Mouse (Mus musculus) lung, embryonic 16.5 days (tissue): ENCODE data around the gene Ripor2. TPM values are rescaled to one million over a fixed set of nuclear protein-coding genes. Genes with fewer than 3 reads are reported as not detected.

Experiments used
- ATAC-seq: fragments of 200-750 bp; cut with Nextera tagmentation; 2 replicates; pipeline ENCODE4 v1.8.0; 2017; ENCODE audit warnings: low read depth, mild to moderate bottlenecking, moderate library complexity
- H3K27ac ChIP-seq: fragments of 300-500 bp; sonication (generic); 2 replicates; pipeline ENCODE4 v1.5.1; 2014; ENCODE audit warnings: mild to moderate bottlenecking, control low read depth, low read length
- H3K27me3 ChIP-seq: fragments of 300-500 bp; sonication (generic); 2 replicates; pipeline ENCODE4 v1.6.1; 2014; ENCODE audit warnings: low read depth, low read length, mixed read lengths; ENCODE audit not compliant: control insufficient read depth, insufficient read depth
- H3K36me3 ChIP-seq: fragments of 300-500 bp; sonication (generic); 2 replicates; pipeline ENCODE4 v1.6.1; 2014; ENCODE audit warnings: low read length; ENCODE audit not compliant: control insufficient read depth, insufficient read depth
- H3K4me1 ChIP-seq: fragments of 300-500 bp; sonication (generic); replicated peaks from 2 replicates; pipeline ENCODE4 v1.6.1; 2014; ENCODE audit warnings: low read length, mixed read lengths; ENCODE audit not compliant: control insufficient read depth, insufficient read depth
- H3K4me2 ChIP-seq: fragments of 300-500 bp; sonication (generic); 2 replicates; pipeline ENCODE4 v1.6.1; 2014; ENCODE audit warnings: low read depth, low read length, control low read depth
- H3K4me3 ChIP-seq: fragments of 300-500 bp; sonication (generic); 2 replicates; pipeline ENCODE4 v1.5.1; 2014; ENCODE audit warnings: mild to moderate bottlenecking, low read length, control low read depth
- H3K9ac ChIP-seq: fragments of 300-500 bp; sonication (generic); 2 replicates; pipeline ENCODE4 v1.6.1; 2014; ENCODE audit warnings: low read length, control low read depth
- H3K9me3 ChIP-seq: fragments of 300-500 bp; sonication (generic); 2 replicates; pipeline ENCODE4 v1.6.1; 2016; ENCODE audit warnings: low read length; ENCODE audit not compliant: control insufficient read depth
- WGBS: fragments of 180-500 bp; shearing (Covaris S2); extraction: QIAGEN DNeasy Blood & Tissue Kit; methylation state at CpG from one replicate; pipeline ENCODE4 v1.1.7; 2014; 5-methylcytosine and 5-hydroxymethylcytosine counted together
- polyA plus RNA-seq: library from polyadenylated mRNA; unstranded; fragments of >200 nt; fragmentation: Nextera tagmentation; extraction: Ambion mirVana; gene quantifications from 2 replicates; pipeline ENCODE4 v1.2.1, GENCODE M21; 2015

Ripor2 gene
- polyA plus RNA-seq, 1 experiment from 2014 or later: 4.3 TPM

DNA sequence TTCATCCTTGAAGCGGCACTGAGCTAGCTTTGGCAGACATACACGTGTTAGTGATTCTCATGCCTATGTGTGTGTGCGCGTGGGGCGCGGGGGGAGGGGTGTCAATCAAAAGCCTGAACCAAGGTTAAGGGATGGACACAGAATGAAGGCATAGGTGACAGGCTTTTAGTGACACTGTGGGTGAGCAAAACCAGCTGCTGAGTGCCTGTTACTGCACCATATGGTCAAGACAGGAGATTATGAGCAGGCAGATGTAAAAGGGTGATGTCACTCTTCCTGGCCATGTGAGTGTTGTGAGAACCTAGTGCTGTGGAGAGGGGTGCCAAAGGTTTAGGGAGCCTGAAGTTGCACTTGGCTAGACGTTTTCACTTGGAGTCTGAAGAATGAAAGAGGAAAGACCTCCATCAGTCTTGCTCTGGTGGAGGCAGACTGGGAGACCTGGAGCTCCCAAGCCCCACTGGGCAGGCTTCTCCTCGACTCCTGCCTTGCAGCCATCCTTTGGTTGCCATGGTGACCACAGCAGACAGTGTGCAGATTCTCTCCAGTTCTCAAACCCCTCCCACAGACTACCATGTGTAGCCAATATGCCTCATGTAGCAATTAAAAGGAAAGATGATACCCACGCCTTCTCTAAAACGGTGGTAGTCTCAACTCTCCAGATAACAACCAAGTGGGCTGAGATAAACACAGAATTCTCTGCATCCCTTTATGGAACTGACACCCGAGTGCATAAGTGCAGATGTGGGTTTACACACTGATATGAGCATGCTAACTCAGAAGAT lies 5.5 kb upstream of the Ripor2 start:
- no peak overlapping the region for H3K4me3 ChIP-seq
- 27% methylated on average over 11 of the region's 11 CpGs for WGBS
- H3K9me3 ChIP-seq: no peaks in the 10 kb centered on the region
- H3K27ac ChIP-seq: no peak overlapping the region
- H3K4me2 ChIP-seq: no peak overlapping the region
- peak; percentile 78 for ATAC-seq
- no peak overlapping the region for H3K9ac ChIP-seq
- no peaks in the 10 kb centered on the region for H3K4me1 ChIP-seq
- H3K36me3 ChIP-seq: no peaks in the 10 kb centered on the region
- no peaks in the 10 kb centered on the region for H3K27me3 ChIP-seq

DNA sequence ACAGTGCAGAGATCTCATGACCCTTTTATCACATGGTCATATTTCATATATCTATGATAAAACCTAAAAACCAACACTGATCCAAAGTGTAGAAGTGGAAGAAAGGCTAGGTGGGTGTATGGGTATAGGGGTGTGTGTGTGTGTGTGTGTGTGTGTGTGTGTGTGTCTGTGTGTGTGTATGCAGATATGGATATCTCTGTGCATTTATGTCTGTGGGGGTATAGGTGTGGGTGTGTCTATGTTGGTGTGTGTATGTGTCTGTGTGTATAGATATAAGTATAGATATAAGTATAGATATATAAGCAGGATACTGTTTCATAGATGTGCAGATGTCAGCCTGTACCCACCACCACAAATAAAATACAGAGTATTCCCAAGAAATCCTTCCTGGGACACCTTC lies 3.7 kb upstream of the Ripor2 start:
- Histone ChIP-seq H3K9me3 (no peaks in the 10 kb centered on the region), H3K4me2 (no peak overlapping the region), H3K27me3 (no peaks in the 10 kb centered on the region), H3K36me3 (no peaks in the 10 kb centered on the region), H3K4me3 (no peak overlapping the region), H3K4me1 (no peaks in the 10 kb centered on the region), H3K9ac (no peak overlapping the region), H3K27ac (no peak overlapping the region)
- no peak for ATAC-seq

DNA sequence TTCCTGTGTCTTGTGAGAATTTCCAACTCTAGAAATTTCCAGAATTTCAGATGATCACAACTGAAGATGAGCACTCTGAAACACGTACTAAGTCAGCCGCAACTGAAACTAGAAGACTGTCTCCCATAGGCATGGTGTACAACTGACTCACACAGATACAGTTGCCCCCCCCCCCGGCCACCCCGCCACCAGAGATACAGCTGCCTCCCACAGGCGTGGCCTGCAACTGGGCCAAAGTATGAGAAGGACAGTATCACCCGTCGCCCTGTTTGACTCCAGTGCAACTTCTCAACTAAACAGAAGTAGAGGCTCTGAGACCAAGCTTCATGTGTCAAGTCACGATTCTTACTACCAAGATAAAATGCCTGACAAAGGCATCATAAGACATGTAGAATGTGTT lies 1.2 kb upstream of the Ripor2 start:
- H3K27me3 ChIP-seq: no peaks in the 10 kb centered on the region
- H3K4me3 ChIP-seq: no peak overlapping the region
- H3K36me3 ChIP-seq: no peaks in the 10 kb centered on the region
- H3K4me2 ChIP-seq: no peak overlapping the region
- 71% methylated on average over 8 of the region's 8 CpGs for WGBS
- H3K4me1 ChIP-seq: peaks cover 3% of the 10 kb centered on the region
- H3K27ac ChIP-seq: no peak overlapping the region
- no peaks in the 10 kb centered on the region for H3K9me3 ChIP-seq
- H3K9ac ChIP-seq: no peak overlapping the region
- ATAC-seq: no peak

DNA sequence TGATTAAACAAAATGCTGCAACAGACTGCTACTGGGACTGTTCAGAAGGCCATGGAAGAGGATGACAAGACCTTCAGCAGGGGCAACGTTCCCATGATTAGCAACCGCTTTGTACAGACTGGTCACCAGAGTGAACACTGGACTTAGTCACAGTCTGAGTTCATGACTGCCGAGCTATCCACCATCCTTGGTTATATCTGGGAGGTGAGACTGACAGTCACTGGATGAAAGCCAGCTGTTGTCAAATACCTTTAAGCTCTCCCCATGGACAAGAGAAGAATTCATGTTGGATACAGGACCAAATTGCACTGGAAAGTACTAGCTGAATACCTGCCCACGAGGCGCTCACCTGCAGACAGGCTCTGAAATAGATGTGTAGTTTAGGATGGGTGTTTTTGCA lies 2.4 kb downstream of the Ripor2 start:
- WGBS: 65% methylated on average over 5 of the region's 5 CpGs
- no peak overlapping the region; the same call in 1 of the 2 replicates for H3K27ac ChIP-seq
- no peak for ATAC-seq

DNA sequence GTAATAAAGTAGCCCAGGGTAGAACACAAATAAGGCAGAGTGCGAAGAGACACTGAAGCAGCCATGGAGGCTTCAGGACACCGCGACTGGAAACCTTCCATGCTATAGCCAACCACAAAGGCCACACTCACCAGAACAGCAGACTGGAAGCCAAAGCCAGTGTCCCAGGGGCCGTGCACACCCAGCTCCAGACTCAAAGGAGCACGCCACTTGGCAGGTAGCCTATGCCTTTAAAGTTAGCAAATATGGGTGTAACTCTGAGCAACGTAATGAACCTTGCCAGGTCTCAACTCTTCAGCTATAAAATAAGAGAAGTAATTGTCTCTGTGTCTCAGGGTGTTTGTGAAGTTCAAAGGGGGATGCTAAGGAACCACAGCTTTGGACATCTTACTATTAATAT lies 2.9 kb downstream of the Ripor2 start:
- H3K36me3 ChIP-seq: no peaks in the 10 kb centered on the region
- H3K9ac ChIP-seq: no peak overlapping the region
- no peaks in the 10 kb centered on the region for H3K27me3 ChIP-seq
- WGBS: 71% methylated on average over 6 of the region's 6 CpGs
- H3K9me3 ChIP-seq: no peaks in the 10 kb centered on the region
- no peak overlapping the region for H3K4me2 ChIP-seq
- no peak overlapping the region; the same call in 1 of the 2 replicates for H3K27ac ChIP-seq
- no peak overlapping the region for H3K4me3 ChIP-seq
- peaks cover 3% of the 10 kb centered on the region for H3K4me1 ChIP-seq
- ATAC-seq: peak; percentile 77

More for the DNA sequence above, 2.4 kb downstream of the Ripor2 start:
- H3K4me2 ChIP-seq: no peak overlapping the region
- H3K27me3 ChIP-seq: no peaks in the 10 kb centered on the region
- no peaks in the 10 kb centered on the region for H3K36me3 ChIP-seq
- no peak overlapping the region for H3K4me3 ChIP-seq
- H3K9ac ChIP-seq: no peak overlapping the region
- H3K4me1 ChIP-seq: peaks cover 3% of the 10 kb centered on the region
- H3K9me3 ChIP-seq: no peaks in the 10 kb centered on the region

DNA sequence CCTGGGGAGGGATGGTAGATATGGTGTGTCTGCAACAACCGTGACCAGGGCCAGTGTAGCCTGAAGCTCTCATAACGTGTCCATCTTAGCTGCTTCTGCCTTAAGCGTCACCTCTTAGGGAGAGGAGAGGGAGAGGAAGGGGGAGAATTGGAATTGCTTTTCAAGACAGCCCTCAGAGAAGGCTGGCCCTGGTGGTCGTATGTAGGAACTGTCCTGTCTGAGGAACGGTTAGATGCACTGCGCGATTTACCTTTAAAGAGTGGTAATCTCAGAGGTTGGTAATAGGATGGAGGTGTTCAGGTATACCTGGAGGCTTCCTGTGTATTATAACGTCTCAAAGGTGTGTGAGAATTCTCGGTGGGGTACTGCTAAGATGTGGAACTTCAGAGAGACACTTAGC lies 3.4 kb downstream of the Ripor2 start:
- H3K4me1 ChIP-seq: peaks cover 3% of the 10 kb centered on the region
- H3K9ac ChIP-seq: no peak overlapping the region
- H3K4me2 ChIP-seq: no peak overlapping the region
- 56% methylated on average over 9 of the region's 9 CpGs for WGBS
- no peak overlapping the region for H3K4me3 ChIP-seq
- H3K27me3 ChIP-seq: no peaks in the 10 kb centered on the region
- H3K9me3 ChIP-seq: no peaks in the 10 kb centered on the region
- H3K27ac ChIP-seq: no peak overlapping the region
- no peaks in the 10 kb centered on the region for H3K36me3 ChIP-seq
- ATAC-seq: 0 out of 2 replicates have a peak, but pooled peaks have one; percentile 21

DNA sequence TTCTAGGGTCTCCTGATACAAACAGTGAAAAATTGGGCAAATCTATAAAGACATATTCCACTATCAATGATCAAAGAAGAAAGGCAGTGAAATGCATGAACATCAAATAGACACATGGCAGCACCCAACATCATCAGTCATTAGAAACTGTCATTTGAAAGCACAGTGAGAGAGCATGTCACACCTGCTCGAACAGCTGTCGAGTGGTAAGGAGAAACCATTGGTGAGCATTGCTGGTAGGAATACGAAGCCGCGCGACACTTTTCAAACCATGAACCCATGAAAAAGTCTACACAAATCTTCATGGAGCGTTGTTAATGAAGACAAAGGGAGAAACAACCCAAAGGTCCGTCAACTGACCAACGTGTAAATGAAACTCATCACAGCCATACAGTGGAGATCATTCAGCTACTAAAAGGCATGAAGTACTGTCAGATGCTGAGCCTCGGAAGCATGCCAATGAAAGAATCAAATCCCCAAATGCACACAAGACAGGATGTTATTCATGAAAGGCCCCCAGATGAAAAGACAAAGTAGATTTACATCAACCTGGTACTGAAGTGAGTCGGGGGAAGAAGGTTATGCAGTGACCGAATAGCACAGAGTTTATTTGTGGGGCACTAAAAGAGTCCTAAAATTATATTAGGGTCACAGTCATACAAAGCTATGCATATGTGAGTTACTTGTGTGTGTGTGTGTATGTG lies 5.4 kb downstream of the Ripor2 start:
- Histone ChIP-seq H3K9me3 (no peaks in the 10 kb centered on the region), H3K4me2 (no peak overlapping the region), H3K4me1 (peaks cover 3% of the 10 kb centered on the region), H3K4me3 (no peak overlapping the region), H3K27ac (no peak overlapping the region), H3K27me3 (no peaks in the 10 kb centered on the region), H3K36me3 (no peaks in the 10 kb centered on the region), H3K9ac (no peak overlapping the region)
- WGBS: 94% methylated on average over 12 of the region's 12 CpGs
- ATAC-seq: no peak

DNA sequence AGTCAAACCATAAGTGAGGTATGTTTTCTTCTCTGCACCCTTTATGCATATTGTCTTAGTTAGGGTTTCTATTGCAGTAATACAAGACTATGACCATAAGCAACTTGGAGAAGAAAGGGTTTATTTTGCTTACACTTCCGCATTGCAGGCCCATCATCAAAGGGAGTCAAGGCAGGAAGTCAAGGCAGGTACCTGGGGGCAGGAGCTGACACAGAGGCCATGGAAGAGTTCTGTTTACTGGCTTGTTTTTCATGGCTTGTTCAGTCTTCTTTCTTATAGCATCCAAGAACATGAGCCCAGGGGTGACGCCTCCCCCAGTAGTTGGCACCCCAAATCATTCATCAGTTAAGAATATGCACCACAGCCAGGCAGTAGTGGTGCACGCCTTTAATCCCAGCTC lies 6.6 kb downstream of the Ripor2 start:
- ATAC-seq: no peak
- WGBS: 88% methylated on average over 3 of the region's 3 CpGs

DNA sequence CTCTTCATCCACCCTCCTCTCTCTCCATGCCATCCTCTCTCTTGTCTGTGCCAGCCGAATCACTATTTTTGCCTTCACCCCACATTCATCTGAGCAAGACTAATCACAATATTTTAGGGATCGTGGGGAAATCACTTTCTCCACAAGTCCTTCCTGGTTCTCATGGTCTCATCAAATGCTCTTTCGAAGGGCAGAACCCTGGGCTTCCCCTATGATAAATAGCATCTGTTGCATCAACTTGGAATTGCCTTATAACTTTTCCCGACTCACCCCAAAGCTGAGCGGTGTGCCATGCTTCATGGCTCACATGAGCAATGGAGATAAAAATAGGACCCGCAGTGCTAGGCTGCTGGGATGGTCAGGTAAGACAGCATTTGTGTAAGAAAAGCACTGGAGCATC lies 9.7 kb downstream of the Ripor2 start:
- Histone ChIP-seq H3K4me3 (no peak overlapping the region), H3K9ac (no peak overlapping the region), H3K27ac (no peak overlapping the region), H3K36me3 (no peaks in the 10 kb centered on the region), H3K27me3 (no peaks in the 10 kb centered on the region), H3K4me1 (no peaks in the 10 kb centered on the region), H3K9me3 (no peaks in the 10 kb centered on the region), H3K4me2 (no peak overlapping the region)
- 90% methylated on average over 6 of the region's 6 CpGs for WGBS
- ATAC-seq: no peak

More for the DNA sequence above, 6.6 kb downstream of the Ripor2 start:
- Histone ChIP-seq H3K4me3 (no peak overlapping the region), H3K27me3 (no peaks in the 10 kb centered on the region), H3K9ac (no peak overlapping the region), H3K36me3 (no peaks in the 10 kb centered on the region), H3K4me1 (peaks cover 3% of the 10 kb centered on the region), H3K4me2 (no peak overlapping the region), H3K27ac (no peak overlapping the region), H3K9me3 (no peaks in the 10 kb centered on the region)
